Mouse (Mus musculus): ENCODE measurements at regions not wholly inside any gene's neighbourhood (a gene's known extent, or its start where the extent isn't known, plus 50 kb on each side); places are given as distances from the start of the nearest gene placed in this dataset.

DNA sequence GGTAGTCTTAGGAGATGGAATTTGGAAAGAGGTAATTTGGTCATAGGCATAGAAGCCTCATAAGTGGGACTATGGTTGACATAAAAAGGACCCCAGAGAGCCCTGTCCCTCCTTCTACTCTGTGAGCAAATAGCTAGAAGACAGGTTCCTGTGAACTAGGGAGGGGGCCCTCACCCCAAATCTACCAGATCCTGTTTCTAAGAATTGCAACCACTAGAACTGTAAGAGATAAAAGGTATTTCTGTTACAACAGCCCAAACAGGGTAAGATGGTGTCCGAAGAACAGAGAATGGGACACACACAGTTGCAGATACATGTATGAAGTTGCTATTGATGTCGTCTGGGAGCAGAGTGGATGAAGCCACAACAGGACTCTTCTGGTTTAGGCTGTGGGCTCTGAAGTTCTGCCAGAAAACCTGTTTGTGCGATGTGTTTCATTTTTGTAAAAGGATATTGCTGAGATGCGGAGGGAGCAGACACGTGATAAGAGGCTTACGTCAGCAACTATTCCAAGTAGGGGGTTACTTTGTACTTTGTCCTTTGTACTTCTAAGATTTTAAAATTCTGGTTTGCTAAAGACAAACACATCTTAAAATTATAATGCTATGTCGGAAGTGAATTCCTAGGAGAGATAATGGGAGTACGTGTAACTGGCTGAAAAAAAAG lies 164.0 kb downstream of the Usp46 start:
- TF ChIP-seq CTCF (IDR thresholded peaks at IDR 0.05; ENCODE audit: low read depth, low read length) (no peak), POLR2A (IDR thresholded peaks at IDR 0.05; ENCODE audit: extremely low read depth, insufficient read depth, low read length) (no peak)

All from liver, adult 2 months (tissue).